Mouse (Mus musculus): ENCODE data around the gene Cdh12.
"Not testable (repeated sequence)": the region's sequence is repeated elsewhere in the genome, so short reads cannot be mapped to it uniquely, and the experiment has no call there.

GRCm38 (mm10) chr15:21114775-21115174 lies 665.7 kb downstream of the Cdh12 start:
- not testable (repeated sequence) for TF ChIP-seq GATA1 (IDR thresholded peaks at IDR 0.05; ENCODE audit: borderline replicate concordance, low read length); FLI1 (IDR thresholded peaks at IDR 0.05; ENCODE audit: low read length)
